ENCODE assay signal across 11 mouse cellular contexts in genomic region chr1:134080406-134080805, GRCm38 (mm10). TPM values are rescaled to one million over a fixed set of nuclear protein-coding genes. Genes with fewer than 3 reads are reported as not detected.
DNase-seq lines count a peak whose midpoint lies in the region; ATAC-seq and TF ChIP-seq lines count a peak whose summit lies in the region.
"Had no signal": no experiment of that assay in that cellular context is flagged by ENCODE, and none has a peak within 500 bp of the region (broad histone marks: within the 10 kb centered on the region; RNA-seq: fewer than 3 reads in every experiment).

No protein-coding gene starts in this region.

- H3K9me3 ChIP-seq in kidney, embryonic 16.5 days (ENCODE audit: low read length): no peaks in the 10 kb centered on the region
- no peaks in the 10 kb centered on the region for H3K9me3 ChIP-seq in embryonic facial prominence, embryonic 13.5 days
- no peaks in the 10 kb centered on the region for H3K9me3 ChIP-seq in liver, embryonic 14.5 days (ENCODE audit: control insufficient read depth, low read length)

- H3K4me2 ChIP-seq in kidney, embryonic 16.5 days (replicated peaks; ENCODE audit: low read depth, low read length): no peak overlapping the region
- no peak overlapping the region for H3K4me2 ChIP-seq in embryonic facial prominence, embryonic 13.5 days
- peak overlapping the region; percentile 92 for H3K4me2 ChIP-seq in liver, embryonic 14.5 days (ENCODE audit: low read depth)

- WGBS in kidney, embryonic 16.5 days: 81% methylated on average over 4 of the region's 4 CpGs
- 84% methylated on average over 4 of the region's 4 CpGs for WGBS in embryonic facial prominence, embryonic 13.5 days
- WGBS in liver, embryonic 14.5 days (ENCODE audit: insufficient replicate concordance): 42% methylated on average over 4 of the region's 4 CpGs

- no peak overlapping the region for H3K4me3 ChIP-seq in kidney, embryonic 16.5 days (ENCODE audit: low read length)
- no peak overlapping the region for H3K4me3 ChIP-seq in embryonic facial prominence, embryonic 13.5 days
- H3K4me3 ChIP-seq in liver, embryonic 14.5 days (ENCODE audit: insufficient read depth in 1 of 2, low read depth in 2 of 2, low read length in 2 of 2): no peak overlapping the region

- no peak for TF ChIP-seq CTCF in liver, embryonic 14.5 days (IDR thresholded peaks at IDR 0.05; ENCODE audit: low read depth)

- no peak for ATAC-seq in kidney, embryonic 16.5 days (ENCODE audit: low FRiP score, low TSS enrichment)
- no peak for ATAC-seq in embryonic facial prominence, embryonic 13.5 days (ENCODE audit: insufficient number of reproducible peaks, insufficient read depth, low FRiP score, low TSS enrichment, low read depth)
- no peak for ATAC-seq in liver, embryonic 14.5 days (ENCODE audit: insufficient read depth)

- TF ChIP-seq EP300 in liver, embryonic 14.5 days (IDR thresholded peaks at IDR 0.05; ENCODE audit: low read depth): no peak

- no peak overlapping the region for H3K9ac ChIP-seq in kidney, embryonic 16.5 days (replicated peaks; ENCODE audit: low read length)
- H3K9ac ChIP-seq in embryonic facial prominence, embryonic 13.5 days: no peak overlapping the region
- H3K9ac ChIP-seq in liver, embryonic 14.5 days (replicated peaks): peak overlapping the region; percentile 84

- peak overlapping the region; percentile 83 for H3K27ac ChIP-seq in kidney, embryonic 16.5 days (ENCODE audit: low read length)
- peak overlapping the region; percentile 79 for H3K27ac ChIP-seq in embryonic facial prominence, embryonic 13.5 days
- H3K27ac ChIP-seq in liver, embryonic 14.5 days: peak overlapping the region; percentile 80

- H3K4me1 ChIP-seq in kidney, embryonic 16.5 days (ENCODE audit: insufficient read depth, low read length): peaks cover 37% of the 10 kb centered on the region
- peaks cover 49% of the 10 kb centered on the region for H3K4me1 ChIP-seq in embryonic facial prominence, embryonic 13.5 days
- peaks cover 59 to 77% of the 10 kb centered on the region in 2 experiments for H3K4me1 ChIP-seq in liver, embryonic 14.5 days (replicated peaks; ENCODE audit: control insufficient read depth in 2 of 2, insufficient read depth in 2 of 2, low read length in 1 of 2)

- peak; percentile 65 to 68 for DNase-seq in cerebellum, postnatal 10 days
- no peak for DNase-seq in cerebellum, postnatal 4 days (ENCODE audit: low spot score in 2 of 2)
- no peak for DNase-seq in kidney, postnatal 10 days
- no peak for DNase-seq in liver, embryonic 14.5 days (ENCODE audit: low read depth in 3 of 3, low spot score in 3 of 3)
- no peak for DNase-seq in urinary bladder, adult 18-20 months (ENCODE audit: low spot score in 2 of 2)
- DNase-seq in gastrocnemius, postnatal 4 days (ENCODE audit: low spot score in 2 of 2): no peak
- DNase-seq: B cell, adult 2 months; layer of hippocampus, postnatal 36 days had no signal

- no peaks in the 10 kb centered on the region; the same call in 1 of the 2 replicates for H3K36me3 ChIP-seq in kidney, embryonic 16.5 days (ENCODE audit: insufficient read depth, low read length)
- H3K36me3 ChIP-seq in embryonic facial prominence, embryonic 13.5 days: peaks cover 12% of the 10 kb centered on the region; the same call in 1 of the 2 replicates
- peaks cover 24% of the 10 kb centered on the region for H3K36me3 ChIP-seq in liver, embryonic 14.5 days (replicated peaks; ENCODE audit: control insufficient read depth, insufficient read depth, low read depth)

- no peaks in the 10 kb centered on the region for H3K27me3 ChIP-seq in kidney, embryonic 16.5 days (ENCODE audit: insufficient read depth, low read length)
- no peaks in the 10 kb centered on the region for H3K27me3 ChIP-seq in embryonic facial prominence, embryonic 13.5 days
- no peaks in the 10 kb centered on the region for H3K27me3 ChIP-seq in liver, embryonic 14.5 days (ENCODE audit: control insufficient read depth, insufficient read depth, low read length)

RNA-seq across cellular contexts. Expression of gene Btg2, which starts 1.5 kb away (rescaled TPM):
- polyA plus RNA-seq in kidney, embryonic 16.5 days (2015; fragmentation: Nextera tagmentation; extraction: Ambion mirVana): 36.2 and 38.2 TPM in 2 replicates
- 21.2 and 24.2 TPM in 2 replicates for polyA plus RNA-seq in embryonic facial prominence, embryonic 13.5 days (2015; fragmentation: Nextera tagmentation; extraction: Ambion mirVana)
- polyA plus RNA-seq in liver, embryonic 14.5 days (2012; rRNA removed): 40.1 and 45.3 TPM in 2 replicates
- polyA plus RNA-seq in liver, embryonic 14.5 days (2014; fragmentation: Nextera tagmentation; extraction: Ambion mirVana): 78.2 and 85.2 TPM in 2 replicates
- total RNA-seq in gastrocnemius, postnatal 4 days (2021): 10 to 100 TPM; 22.4 to 26.7 TPM

RNA-seq across cellular contexts. Expression of gene Chit1, which starts 30.6 kb away (rescaled TPM):
- polyA plus RNA-seq in kidney, embryonic 16.5 days (2015; fragmentation: Nextera tagmentation; extraction: Ambion mirVana): 0.17 and 0.21 TPM in 2 replicates
- not detected in 2 replicates for polyA plus RNA-seq in embryonic facial prominence, embryonic 13.5 days (2015; fragmentation: Nextera tagmentation; extraction: Ambion mirVana)
- 0.08 and 0.09 TPM in 2 replicates for polyA plus RNA-seq in liver, embryonic 14.5 days (2012; rRNA removed)
- not detected in 2 replicates for polyA plus RNA-seq in liver, embryonic 14.5 days (2014; fragmentation: Nextera tagmentation; extraction: Ambion mirVana)
- total RNA-seq in gastrocnemius, postnatal 4 days (2021): under 1 TPM; 0.16 to 0.27 TPM
- total RNA-seq: layer of hippocampus, postnatal 36 days; megakaryocyte-erythroid progenitor cell, adult 5-6 weeks had no signal

RNA-seq across cellular contexts. Expression of gene Fmod, which starts 43.4 kb away (rescaled TPM):
- polyA plus RNA-seq in kidney, embryonic 16.5 days (2015; fragmentation: Nextera tagmentation; extraction: Ambion mirVana): 12.5 and 17.1 TPM in 2 replicates
- 9.6 and 10.1 TPM in 2 replicates for polyA plus RNA-seq in embryonic facial prominence, embryonic 13.5 days (2015; fragmentation: Nextera tagmentation; extraction: Ambion mirVana)
- polyA plus RNA-seq in liver, embryonic 14.5 days (2012; rRNA removed): 1.1 TPM in 2 replicates
- 1.1 and 1.6 TPM in 2 replicates for polyA plus RNA-seq in liver, embryonic 14.5 days (2014; fragmentation: Nextera tagmentation; extraction: Ambion mirVana)
- total RNA-seq in gastrocnemius, postnatal 4 days (2021): 100 to 1,000 TPM; 108 to 184 TPM
- total RNA-seq: megakaryocyte-erythroid progenitor cell, adult 5-6 weeks had no signal

Comparison
In these comparisons a context has a peak if more than half of its experiments do, and no peak if none do; other contexts are left out.
1. DNase-seq: peak in cerebellum, postnatal 10 days (2 of 2); none in cerebellum, postnatal 4 days (0 of 2), kidney, postnatal 10 days (single experiment), liver, embryonic 14.5 days (0 of 3), urinary bladder, adult 18-20 months (0 of 2) and gastrocnemius, postnatal 4 days (0 of 2).
2. Peak in every context shown above with its lines, with median percentiles within 50 percentile points of each other: H3K27ac ChIP-seq.